Mouse (Mus musculus) limb, embryonic 11.5 days (tissue): ENCODE data around the gene Pth2r. TPM values are rescaled to one million over a fixed set of nuclear protein-coding genes. Genes with fewer than 3 reads are reported as not detected.

Source experiments
- ATAC-seq: fragments of 200-750 bp; cut with Nextera tagmentation; 2 replicates; pipeline ENCODE4 v1.8.0; 2017; ENCODE audit warnings: low read depth; ENCODE audit not compliant: insufficient number of reproducible peaks, low FRiP score, low TSS enrichment
- DNase-seq: peaks from one replicate; pipeline ENCODE4 v3.0.0-alpha.2; 2015; ENCODE audit warnings: low spot score
- H3K27ac ChIP-seq: fragments of 300-500 bp; sonication (generic); replicated peaks from 2 replicates; pipeline ENCODE4 v1.5.1; 2014; ENCODE audit warnings: low read depth, mild to moderate bottlenecking, low read length
- H3K27me3 ChIP-seq: fragments of 300-500 bp; sonication (generic); 2 replicates; pipeline ENCODE4 v1.6.1; 2014; ENCODE audit warnings: mild to moderate bottlenecking, low read length, mixed read lengths; ENCODE audit not compliant: control insufficient read depth, insufficient read depth
- H3K36me3 ChIP-seq: fragments of 300-500 bp; sonication (generic); 2 replicates; pipeline ENCODE4 v1.6.1; 2014; ENCODE audit warnings: mild to moderate bottlenecking, low read length, moderate library complexity, mixed read lengths; ENCODE audit not compliant: control insufficient read depth, insufficient read depth
- H3K4me1 ChIP-seq: fragments of 300-500 bp; sonication (generic); 2 replicates; pipeline ENCODE4 v1.6.1; 2014; ENCODE audit warnings: low read length, mixed read lengths; ENCODE audit not compliant: control insufficient read depth, insufficient read depth
- H3K4me2 ChIP-seq: fragments of 300-500 bp; sonication (generic); 2 replicates; pipeline ENCODE4 v1.6.1; 2014; ENCODE audit warnings: low read depth, mild to moderate bottlenecking, moderate library complexity; ENCODE audit not compliant: severe bottlenecking
- H3K4me3 ChIP-seq: fragments of 300-500 bp; sonication (generic); 2 replicates; pipeline ENCODE4 v1.5.1; 2014; ENCODE audit warnings: low read depth, low read length
- H3K9ac ChIP-seq: fragments of 300-500 bp; sonication (generic); 2 replicates; pipeline ENCODE4 v1.6.1; 2014; ENCODE audit warnings: mild to moderate bottlenecking, low read length
- H3K9me3 ChIP-seq: fragments of 300-500 bp; sonication (generic); 2 replicates; pipeline ENCODE4 v1.6.1; 2016; ENCODE audit warnings: low read length; ENCODE audit not compliant: control insufficient read depth
- WGBS: fragments of 180-500 bp; shearing (Covaris S2); extraction: QIAGEN DNeasy Blood & Tissue Kit; methylation state at CpG from one replicate; pipeline ENCODE4 v1.1.7; 2014; 5-methylcytosine and 5-hydroxymethylcytosine counted together
- polyA plus RNA-seq: library from polyadenylated mRNA; unstranded; fragments of >200 nt; fragmentation: Nextera tagmentation; extraction: Ambion mirVana; gene quantifications from 2 replicates; pipeline ENCODE4 v1.2.1, GENCODE M21; 2014

The Pth2r gene
- polyA plus RNA-seq: 0.34 TPM in 1 of 2 replicates, not detected in the other

DNA sequence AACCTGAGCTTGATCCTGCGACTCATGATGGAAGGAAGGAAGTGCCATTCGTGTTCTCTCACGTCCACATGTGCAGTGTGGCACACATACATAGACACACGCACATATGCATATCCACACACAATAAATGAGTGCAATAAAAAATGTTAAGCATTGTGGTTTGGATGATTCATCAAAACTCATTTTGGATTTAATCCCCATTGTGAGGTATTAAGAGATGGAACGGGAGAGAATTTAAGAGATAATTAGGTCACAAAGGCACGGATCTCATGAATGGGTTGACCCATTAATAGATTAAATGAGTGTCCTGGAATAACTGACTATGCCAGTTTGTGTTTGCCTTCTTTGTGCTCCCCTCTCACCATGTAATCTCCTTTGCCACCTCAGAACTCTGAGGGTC, at the start of gene Pth2r:
Pth2r (plus strand) TSS at position 301 of the 400 bp plus-strand sequence.
- H3K27me3 ChIP-seq: no peaks in the 10 kb centered on the region
- no peak within 1 kb of the TSS for H3K4me3 ChIP-seq
- 86% methylated on average over 6 of the region's 6 CpGs for WGBS
- H3K9me3 ChIP-seq: no peaks in the 10 kb centered on the region
- no peaks in the 10 kb centered on the region for H3K4me1 ChIP-seq
- no peak within 1 kb of the TSS for H3K4me2 ChIP-seq
- DNase-seq (no peak), ATAC-seq (no peak)
- no peaks in the 10 kb centered on the region for H3K36me3 ChIP-seq
- H3K27ac ChIP-seq: no peak within 1 kb of the TSS
- no peak within 1 kb of the TSS for H3K9ac ChIP-seq

DNA sequence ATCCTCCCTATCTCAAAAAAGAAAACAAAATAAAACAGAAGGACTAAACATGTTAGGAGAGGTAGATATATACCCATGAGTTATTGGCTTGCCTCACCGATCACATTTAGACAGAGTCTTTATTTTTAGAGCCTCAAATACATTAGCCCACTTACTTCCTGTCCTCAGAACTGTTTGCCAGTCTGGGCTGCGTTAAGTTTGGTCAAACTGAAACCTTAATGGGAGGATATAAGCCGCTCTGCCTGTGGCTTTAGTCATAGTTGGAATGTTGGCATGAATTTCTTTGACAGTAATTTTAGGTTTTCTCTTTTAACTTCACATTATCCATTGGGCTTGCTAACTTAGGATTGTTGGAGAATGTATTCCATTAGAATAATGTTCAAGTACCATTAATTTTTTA, 44.1 kb upstream of the Pth2r start:
- Histone ChIP-seq H3K4me3 (no peak overlapping the region), H3K27ac (no peak overlapping the region), H3K4me2 (no peak overlapping the region), H3K27me3 (no peaks in the 10 kb centered on the region), H3K9ac (no peak overlapping the region), H3K4me1 (no peaks in the 10 kb centered on the region), H3K36me3 (peaks cover 4% of the 10 kb centered on the region; the same call in 1 of the 2 replicates), H3K9me3 (no peaks in the 10 kb centered on the region)
- DNase-seq (no peak), ATAC-seq (no peak)
- whole genome bisulfite sequencing: 78% methylated on average over 3 of the region's 3 CpGs

DNA sequence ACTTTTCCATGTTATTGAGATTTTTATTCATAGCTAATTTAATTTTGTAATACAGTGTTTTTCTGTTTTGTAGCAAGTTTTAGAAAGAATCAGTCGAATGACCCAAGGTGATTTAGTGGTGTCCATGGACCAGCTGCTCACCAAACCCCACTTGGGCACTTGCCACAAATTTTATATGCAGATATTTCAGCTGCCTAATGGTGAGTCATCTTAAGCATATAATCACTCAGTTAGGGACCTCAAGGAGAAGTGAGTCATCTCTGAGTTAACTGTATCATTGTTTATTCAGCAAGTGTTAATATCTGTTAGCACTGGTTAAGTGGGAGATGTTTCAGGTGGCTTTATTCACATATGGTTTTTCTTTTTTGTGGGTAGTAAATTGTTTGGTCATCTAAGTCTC, 36.2 kb upstream of the Pth2r start:
- no peak for DNase-seq
- H3K4me1 ChIP-seq: no peaks in the 10 kb centered on the region
- H3K9ac ChIP-seq: no peak overlapping the region
- no peak overlapping the region for H3K27ac ChIP-seq
- no peaks in the 10 kb centered on the region; the same call in 1 of the 2 replicates for H3K36me3 ChIP-seq
- ATAC-seq: no peak
- H3K9me3 ChIP-seq: no peaks in the 10 kb centered on the region
- no peaks in the 10 kb centered on the region for H3K27me3 ChIP-seq
- H3K4me3 ChIP-seq: no peak overlapping the region
- no peak overlapping the region for H3K4me2 ChIP-seq
- WGBS: 87% methylated on average over 1 of the region's 1 CpGs

DNA sequence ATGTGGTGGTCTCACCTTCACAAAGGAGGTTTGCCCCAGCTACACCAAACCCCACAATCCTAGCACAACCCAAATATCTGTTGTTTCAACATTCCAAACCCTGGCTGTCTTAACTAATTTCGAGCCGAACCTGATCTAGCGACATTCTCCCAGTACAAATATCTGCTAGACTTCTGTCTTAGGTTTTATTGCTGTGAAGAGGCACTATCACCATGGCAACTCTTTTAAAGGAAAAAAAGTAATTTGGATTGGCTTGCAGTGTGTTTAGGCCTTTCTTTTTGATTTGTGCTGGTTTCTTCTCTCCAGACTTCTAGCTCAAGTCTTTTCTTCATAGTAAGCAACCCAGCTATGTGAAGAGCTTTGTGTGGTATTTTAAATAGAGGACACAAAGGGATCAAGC, 1.4 kb upstream of the Pth2r start:
- Histone ChIP-seq H3K9me3 (no peaks in the 10 kb centered on the region), H3K4me2 (no peak overlapping the region), H3K36me3 (no peaks in the 10 kb centered on the region), H3K4me1 (no peaks in the 10 kb centered on the region), H3K27ac (no peak overlapping the region), H3K4me3 (no peak overlapping the region), H3K27me3 (no peaks in the 10 kb centered on the region), H3K9ac (no peak overlapping the region)
- ATAC-seq: no peak
- WGBS: 72% methylated on average over 3 of the region's 3 CpGs
- no peak for DNase-seq

DNA sequence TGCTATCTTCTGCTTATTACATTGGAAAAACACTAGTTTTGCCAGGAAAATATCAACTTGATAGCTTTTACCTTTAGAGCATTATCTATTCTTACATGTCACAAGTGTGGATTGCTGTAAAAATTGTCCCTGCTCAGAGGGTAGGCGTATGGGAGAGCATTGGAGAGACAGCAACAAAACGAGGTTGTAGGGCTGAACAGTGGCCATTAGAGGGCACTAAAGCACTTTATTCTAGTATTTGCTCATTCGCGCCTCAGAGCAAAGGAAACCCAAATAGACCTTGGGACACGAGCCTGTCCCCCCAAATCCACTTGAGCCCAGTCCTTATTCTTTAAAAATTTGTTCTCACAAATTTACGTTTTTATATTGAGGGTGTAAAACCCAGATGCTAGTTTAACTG, 910 bp downstream of the Pth2r start:
- H3K4me2 ChIP-seq: no peak overlapping the region
- H3K9me3 ChIP-seq: no peaks in the 10 kb centered on the region
- DNase-seq: peak; percentile 56
- H3K27me3 ChIP-seq: no peaks in the 10 kb centered on the region
- WGBS: 8% methylated on average over 6 of the region's 6 CpGs
- H3K36me3 ChIP-seq: no peaks in the 10 kb centered on the region
- no peak overlapping the region for H3K9ac ChIP-seq
- H3K27ac ChIP-seq: no peak overlapping the region
- no peak overlapping the region for H3K4me3 ChIP-seq
- no peak for ATAC-seq
- H3K4me1 ChIP-seq: no peaks in the 10 kb centered on the region

DNA sequence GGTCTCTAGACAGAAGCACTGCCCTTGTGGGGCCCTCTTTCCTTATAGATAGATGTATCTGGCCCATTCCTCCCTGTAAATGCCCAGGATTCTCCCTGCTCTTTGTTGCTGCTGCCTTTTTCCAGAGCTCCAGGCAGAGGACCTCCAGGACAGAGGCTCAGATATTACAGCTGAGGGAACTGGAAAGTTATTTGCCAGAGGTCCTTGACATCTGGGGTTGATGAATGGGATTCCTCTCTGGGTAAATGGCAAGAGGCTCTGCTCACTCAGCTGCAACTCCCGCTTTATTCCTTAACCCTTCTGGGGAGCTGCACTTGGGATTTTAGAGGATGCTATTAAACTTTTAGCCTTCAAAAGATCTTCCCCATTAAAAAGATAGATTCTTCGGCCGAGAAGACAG, 26.6 kb downstream of the Pth2r start:
- Histone ChIP-seq H3K4me2 (no peak overlapping the region), H3K27me3 (peaks cover 12% of the 10 kb centered on the region), H3K4me1 (no peaks in the 10 kb centered on the region), H3K9ac (no peak overlapping the region), H3K36me3 (no peaks in the 10 kb centered on the region), H3K4me3 (no peak overlapping the region), H3K27ac (no peak overlapping the region), H3K9me3 (no peaks in the 10 kb centered on the region)
- no peak for DNase-seq
- 72% methylated on average over 3 of the region's 3 CpGs for WGBS
- ATAC-seq: no peak

DNA sequence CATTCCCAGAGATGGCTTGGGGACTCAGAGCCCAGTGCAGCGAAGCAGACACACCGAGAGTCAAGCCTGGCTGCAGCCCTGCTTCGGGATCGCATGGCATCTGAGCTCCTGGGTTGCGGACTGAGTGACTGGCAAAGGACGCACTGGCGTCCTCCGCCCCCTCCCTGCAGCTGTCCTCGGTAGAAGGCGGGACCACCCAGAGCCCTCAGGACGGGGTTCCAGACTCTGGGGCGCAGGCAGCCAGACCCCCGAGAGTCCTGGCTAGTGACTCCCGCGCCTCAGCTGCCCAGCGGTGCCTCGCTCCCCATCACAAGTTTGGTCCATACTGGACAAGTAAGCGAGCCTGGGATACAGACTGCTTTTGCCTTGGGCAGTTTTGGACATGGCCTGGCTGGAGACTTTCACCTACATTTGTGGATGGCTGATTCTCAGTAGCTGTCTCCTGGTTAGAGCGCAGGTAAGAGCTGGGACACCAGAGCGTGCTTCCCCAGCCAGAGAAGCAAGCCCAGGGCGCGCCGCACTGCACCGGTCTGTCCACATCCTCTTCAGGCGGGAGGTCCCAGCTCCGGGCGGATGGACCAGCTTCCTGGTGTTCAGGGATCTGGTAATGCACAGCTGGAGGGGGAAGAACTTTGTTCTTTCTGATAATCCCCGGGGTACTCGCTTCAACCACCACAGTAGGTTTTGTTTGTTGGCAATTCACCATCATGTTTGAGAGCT, 29.5 kb downstream of the Pth2r start:
- 2% methylated on average over 29 of the region's 29 CpGs for WGBS
- Histone ChIP-seq H3K4me1 (no peaks in the 10 kb centered on the region), H3K27ac (no peak overlapping the region), H3K9me3 (no peaks in the 10 kb centered on the region), H3K27me3 (peaks cover 12% of the 10 kb centered on the region), H3K4me3 (peak overlapping the region; percentile 32), H3K4me2 (peak overlapping the region; percentile 69), H3K9ac (peak overlapping the region; percentile 37; the same call in 1 of the 2 replicates), H3K36me3 (no peaks in the 10 kb centered on the region)
- ATAC-seq (peak; percentile 35; the same call in 1 of the 2 replicates), DNase-seq (peak; percentile 48)

DNA sequence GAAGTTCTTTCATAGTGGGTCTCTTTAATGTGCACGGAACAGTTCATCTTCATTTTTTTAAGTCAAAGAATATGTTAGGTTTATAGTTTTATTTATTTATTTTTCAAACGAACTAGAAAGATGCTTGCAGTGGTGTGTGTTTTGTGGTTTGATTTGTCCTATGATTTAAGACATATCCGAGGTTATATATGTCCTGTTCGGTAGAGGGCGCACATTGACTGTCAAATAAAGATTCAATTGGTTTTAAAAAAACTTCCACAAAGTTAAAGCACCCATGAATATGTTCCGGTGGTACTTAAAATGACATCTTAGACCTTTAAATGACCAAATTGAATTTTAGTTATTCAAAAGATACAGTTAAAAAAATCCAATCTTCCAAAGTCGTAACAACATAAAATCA, 30.3 kb downstream of the Pth2r start:
- H3K27me3 ChIP-seq: peaks cover 12% of the 10 kb centered on the region
- peak overlapping the region; percentile 69 for H3K4me2 ChIP-seq
- no peaks in the 10 kb centered on the region for H3K36me3 ChIP-seq
- no peak overlapping the region for H3K27ac ChIP-seq
- H3K4me1 ChIP-seq: no peaks in the 10 kb centered on the region
- peak; percentile 41 for DNase-seq
- H3K4me3 ChIP-seq: peak overlapping the region; percentile 32; the same call in 1 of the 2 replicates
- no peak for ATAC-seq
- no peak overlapping the region for H3K9ac ChIP-seq
- no peaks in the 10 kb centered on the region for H3K9me3 ChIP-seq
- WGBS: 16% methylated on average over 7 of the region's 7 CpGs

DNA sequence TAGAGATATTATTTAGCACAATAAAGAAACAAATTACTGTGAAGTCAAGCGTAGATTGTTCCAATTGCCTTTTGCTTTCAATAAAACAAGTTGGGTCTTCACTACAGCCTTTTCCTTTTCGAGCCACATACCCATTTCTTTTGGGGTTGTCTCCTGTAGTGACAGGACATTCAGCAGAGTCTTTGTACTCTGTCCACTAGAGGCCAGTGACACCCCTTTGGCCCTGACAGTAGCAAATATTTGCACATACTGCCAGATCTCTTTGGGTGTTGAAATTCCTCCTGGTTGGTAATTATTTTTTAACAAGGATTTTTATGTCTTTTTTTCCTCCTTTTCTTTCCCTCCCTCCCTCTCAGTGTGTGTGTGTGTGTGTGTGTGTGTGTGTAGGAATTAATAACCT, 31.0 kb downstream of the Pth2r start:
- Histone ChIP-seq H3K4me2 (no peak overlapping the region), H3K4me1 (no peaks in the 10 kb centered on the region), H3K27me3 (peaks cover 12% of the 10 kb centered on the region), H3K27ac (no peak overlapping the region), H3K4me3 (no peak overlapping the region), H3K36me3 (no peaks in the 10 kb centered on the region), H3K9me3 (no peaks in the 10 kb centered on the region), H3K9ac (no peak overlapping the region)
- DNase-seq: no peak
- ATAC-seq: no peak
- WGBS: 72% methylated on average over 2 of the region's 2 CpGs
